Mouse (Mus musculus) Patski (cell line): Measurements from ENCODE around the gene Zfp715. TPM values are rescaled to one million over a fixed set of nuclear protein-coding genes. Genes with fewer than 3 reads are reported as not detected.
A peak's percentile ranks its signal among the peaks of the same experiment; 100 is the strongest.
"Not testable (repeated sequence)": the region's sequence is repeated elsewhere in the genome, so short reads cannot be mapped to it uniquely, and the experiment has no call there.

Source experiments
- ATAC-seq: fragments of 100-300 bp; one replicate; pipeline ENCODE4 v1.8.0; 2021
- CTCF ChIA-PET: fragments of 350-600 bp; sonication (Branson Sonifier 250); formaldehyde crosslinking; loops from one replicate; lab custom pipeline; 2022; ENCODE audit warnings: inconsistent platforms; lab: Charles Lee
- POLR2A ChIA-PET: fragments of 350-600 bp; sonication (Branson Sonifier 250); formaldehyde crosslinking; loops from one replicate; lab custom pipeline; 2022; ENCODE audit warnings: antibody characterized with exemption, inconsistent platforms; lab: Charles Lee
- DNase-seq: peaks from one replicate; pipeline ENCODE4 v3.0.0-alpha.2; 2011; ENCODE audit warnings: low read depth, low spot score
- H3K27me3 ChIP-seq: fragments of 371-371 bp; one replicate; pipeline ENCODE4 v1.5.1; 2021
- CTCF ChIP-seq: fragments of 100-300 bp; IDR thresholded peaks from one replicate; pipeline ENCODE4 v1.5.1; 2021
- in situ Hi-C: fragments of 300-500 bp; cut with MboI; formaldehyde crosslinking; loops from 3 replicates; pipeline ENCODE4 v1.11.1; 2018; ENCODE audit warnings: low pct_unique_long_range_greater_than_20kb, mixed read lengths
- polyA plus RNA-seq: library from polyadenylated mRNA; unstranded; gene quantifications from one replicate; pipeline ENCODE4 v1.2.3, GENCODE M21; 2021

Gene Zfp715
- polyA plus RNA-seq: 14.0 TPM

- CTCF ChIA-PET: no interaction called here
- no peaks in the 10 kb centered on the region for H3K27me3 ChIP-seq
- in situ Hi-C loops: loop anchor here (10.0 kb wide), 2 partner anchors 132 to 272 kb away; partner anchors contain the start of genes Cldnd2, Etfb and Gm45233
- ATAC-seq (peak; percentile 95), DNase-seq (peak; percentile 84)
- POLR2A ChIA-PET: interaction anchor here (1.0 kb wide), 1 partner anchor 151 kb away, joined by 3 read pairs; no protein-coding TSS in a partner anchor
- TF ChIP-seq CTCF: no peak
Observed at GRCm38 (mm10) chr7:43313013-43313428, at the start of gene Zfp715. Gene Zfp715, minus strand, starts transcription at chr7:43313294.

GRCm38 (mm10) chr7:43362021-43362420 is 48.9 kb upstream of the Zfp715 start:
- ATAC-seq (peak; percentile 57), DNase-seq (no peak)
- ChIA-PET CTCF (no interaction called here), POLR2A (no interaction called here)
- peaks cover 16% of the 10 kb centered on the region for H3K27me3 ChIP-seq
- in situ Hi-C loops: no loop called here
- no peak for TF ChIP-seq CTCF

- TF ChIP-seq CTCF: no peak
- ChIA-PET CTCF (no interaction called here), POLR2A (no interaction called here)
- DNase-seq (no peak), ATAC-seq (no peak)
- H3K27me3 ChIP-seq: peaks cover 18% of the 10 kb centered on the region
- in situ Hi-C loops: no loop called here
Observed at GRCm38 (mm10) chr7:43361442-43361841, 48.3 kb upstream of the Zfp715 start.

- DNase-seq (no peak), ATAC-seq (no peak)
- in situ Hi-C loops: no loop called here
- CTCF ChIA-PET: no interaction called here
- peaks cover 18% of the 10 kb centered on the region for H3K27me3 ChIP-seq
- no peak for TF ChIP-seq CTCF
- POLR2A ChIA-PET: no interaction called here
Observed at GRCm38 (mm10) chr7:43358556-43358955, 45.5 kb upstream of the Zfp715 start.

- ATAC-seq: no peak
- no peak for TF ChIP-seq CTCF
- peaks cover 21% of the 10 kb centered on the region for H3K27me3 ChIP-seq
- CTCF ChIA-PET: interaction anchor here (1.5 kb wide), 1 partner anchor 23 kb away, joined by 6 read pairs; no protein-coding TSS in a partner anchor
- POLR2A ChIA-PET: no interaction called here
- no peak for DNase-seq
- in situ Hi-C loops: no loop called here
Observed at GRCm38 (mm10) chr7:43354893-43355835, 42.1 kb upstream of the Zfp715 start.

- in situ Hi-C loops: no loop called here
- no peak for TF ChIP-seq CTCF
- ChIA-PET POLR2A (no interaction called here), CTCF (no interaction called here)
- DNase-seq (no peak), ATAC-seq (no peak)
- peaks cover 12% of the 10 kb centered on the region for H3K27me3 ChIP-seq
Observed at GRCm38 (mm10) chr7:43353758-43354157, 40.7 kb upstream of the Zfp715 start.

GRCm38 (mm10) chr7:43353118-43353517 is 40.0 kb upstream of the Zfp715 start:
- no peak for DNase-seq
- no peak for TF ChIP-seq CTCF

GRCm38 (mm10) chr7:43351154-43351553 is 38.1 kb upstream of the Zfp715 start, which contains the start of gene Siglecf:
Gene Siglecf, plus strand, starts transcription at chr7:43351341.
- in situ Hi-C loops: no loop called here
- ChIA-PET CTCF (no interaction called here), POLR2A (no interaction called here)
- peaks cover 3% of the 10 kb centered on the region for H3K27me3 ChIP-seq
- TF ChIP-seq CTCF: no peak
- DNase-seq (no peak), ATAC-seq (no peak)

More at GRCm38 (mm10) chr7:43353118-43353517, 40.0 kb upstream of the Zfp715 start:
- in situ Hi-C loops: no loop called here
- ChIA-PET POLR2A (no interaction called here), CTCF (no interaction called here)
- no peak for ATAC-seq
- H3K27me3 ChIP-seq: peaks cover 10% of the 10 kb centered on the region

- DNase-seq, CTCF ChIA-PET, H3K27me3 ChIP-seq, in situ Hi-C loops, POLR2A ChIA-PET, ATAC-seq: not testable (repeated sequence)
Observed at GRCm38 (mm10) chr7:43349623-43350022, 36.5 kb upstream of the Zfp715 start.

GRCm38 (mm10) chr7:43346571-43346970 is 33.5 kb upstream of the Zfp715 start:
- CTCF ChIA-PET: interaction anchor here (1.1 kb wide), 1 partner anchor 10 kb away, joined by 3 read pairs; no protein-coding TSS in a partner anchor
- DNase-seq: no peak
- POLR2A ChIA-PET: no interaction called here
- no peak for TF ChIP-seq CTCF
- H3K27me3 ChIP-seq: no peaks in the 10 kb centered on the region
- in situ Hi-C loops: no loop called here
- no peak for ATAC-seq

GRCm38 (mm10) chr7:43346148-43346547 is 33.1 kb upstream of the Zfp715 start:
- DNase-seq (no peak), ATAC-seq (no peak)
- ChIA-PET CTCF (interaction anchor here (1.1 kb wide), 1 partner anchor 10 kb away, joined by 3 read pairs; no protein-coding TSS in a partner anchor), POLR2A (no interaction called here)
- in situ Hi-C loops: no loop called here
- no peak for TF ChIP-seq CTCF
- no peaks in the 10 kb centered on the region for H3K27me3 ChIP-seq
